Comparison of ENCODE assay signal across 21 mouse cellular contexts in the genomic region with DNA sequence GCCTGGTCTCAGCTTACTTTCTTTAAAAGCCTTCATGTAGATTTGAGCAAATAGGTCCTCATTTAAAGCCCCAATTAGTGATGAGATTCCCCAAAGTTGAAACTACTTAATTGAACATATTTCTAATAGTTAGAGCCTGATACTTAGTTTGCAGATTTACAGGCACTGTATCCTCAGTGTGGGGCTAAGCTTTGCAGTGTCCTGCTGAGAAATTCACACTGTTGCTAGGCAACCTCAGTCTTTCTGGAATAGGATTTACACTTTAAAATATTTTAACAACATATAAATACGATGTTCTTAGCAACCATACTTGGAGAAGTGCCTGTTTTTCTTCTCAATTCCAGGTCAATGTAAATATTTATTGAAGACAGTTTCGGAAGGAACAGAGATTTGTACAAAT. TPM values are rescaled to one million over a fixed set of nuclear protein-coding genes. Genes with fewer than 3 reads are reported as not detected.
"Had no signal": no experiment of that assay in that cellular context is flagged by ENCODE, and none has a peak within 500 bp of the region (broad histone marks: within the 10 kb centered on the region; RNA-seq: fewer than 3 reads in every experiment).

No protein-coding gene starts in this region.

- H3K4me1 ChIP-seq: limb, embryonic 10.5 days; limb, embryonic 13.5 days; liver, embryonic 12.5 days; liver, embryonic 15.5 days; lung, embryonic 15.5 days; neural tube, embryonic 12.5 days; neural tube, embryonic 15.5 days; stomach, embryonic 15.5 days had no signal

- H3K36me3 ChIP-seq: limb, embryonic 10.5 days; limb, embryonic 13.5 days; liver, embryonic 12.5 days; liver, embryonic 15.5 days; lung, embryonic 15.5 days; neural tube, embryonic 12.5 days; neural tube, embryonic 15.5 days; stomach, embryonic 15.5 days had no signal

- H3K27ac ChIP-seq: limb, embryonic 10.5 days; limb, embryonic 13.5 days; liver, embryonic 12.5 days; liver, embryonic 15.5 days; lung, embryonic 15.5 days; neural tube, embryonic 12.5 days; neural tube, embryonic 15.5 days; stomach, embryonic 15.5 days had no signal

- H3K4me3 ChIP-seq: limb, embryonic 10.5 days; limb, embryonic 13.5 days; liver, embryonic 12.5 days; liver, embryonic 15.5 days; lung, embryonic 15.5 days; neural tube, embryonic 12.5 days; neural tube, embryonic 15.5 days; stomach, embryonic 15.5 days had no signal

- DNase-seq: kidney, adult 18-20 months; kidney, adult 9 months; kidney, postnatal 14 days; kidney, postnatal 4 days; layer of hippocampus, adult 9-11 months; liver; lung, adult 18-20 months; lung, postnatal 10 days; lung, postnatal 4 days; right cerebral cortex, adult 18-20 months; right cerebral cortex, postnatal 14 days; spleen, adult 18-20 months; thymus, postnatal 25 days had no signal

- H3K9ac ChIP-seq: limb, embryonic 13.5 days; liver, embryonic 12.5 days; liver, embryonic 15.5 days; lung, embryonic 15.5 days; neural tube, embryonic 12.5 days; neural tube, embryonic 15.5 days; stomach, embryonic 15.5 days had no signal

- H3K9me3 ChIP-seq: limb, embryonic 10.5 days; limb, embryonic 13.5 days; liver, embryonic 12.5 days; liver, embryonic 15.5 days; lung, embryonic 15.5 days; neural tube, embryonic 12.5 days; neural tube, embryonic 15.5 days; stomach, embryonic 15.5 days had no signal

- H3K4me2 ChIP-seq: limb, embryonic 13.5 days; liver, embryonic 12.5 days; liver, embryonic 15.5 days; lung, embryonic 15.5 days; neural tube, embryonic 12.5 days; neural tube, embryonic 15.5 days; stomach, embryonic 15.5 days had no signal

- ATAC-seq: liver, embryonic 12.5 days had no signal

- H3K27me3 ChIP-seq: limb, embryonic 13.5 days; liver, embryonic 12.5 days; liver, embryonic 15.5 days; lung, embryonic 15.5 days; neural tube, embryonic 12.5 days; neural tube, embryonic 15.5 days; stomach, embryonic 15.5 days had no signal

RNA-seq across cellular contexts. Expression of a gene that starts 21.8 kb away (rescaled TPM):
- polyA plus RNA-seq: liver, embryonic 15.5 days had no signal
